Mouse (Mus musculus) cortical plate, adult 2 months (tissue): ENCODE measurements around the gene Fosl2. TPM values are rescaled to one million over a fixed set of nuclear protein-coding genes. Genes with fewer than 3 reads are reported as not detected.

Experiments used
- H3K27ac ChIP-seq: fragments of 200-500 bp; 2 replicates; pipeline ENCODE4 v1.5.1; 2012; ENCODE audit warnings: low read length, control low read depth, inconsistent platforms; ENCODE audit not compliant: insufficient read depth
- H3K4me1 ChIP-seq: fragments of 200-500 bp; 2 replicates; pipeline ENCODE4 v1.6.1; 2011; ENCODE audit warnings: low read length; ENCODE audit not compliant: control insufficient read depth, insufficient read depth
- H3K4me3 ChIP-seq: fragments of 200-500 bp; 2 replicates; pipeline ENCODE4 v1.5.1; 2011; ENCODE audit warnings: mild to moderate bottlenecking, low read length, control low read depth; ENCODE audit not compliant: insufficient read depth
- CTCF ChIP-seq: fragments of 200-500 bp; IDR thresholded peaks from 2 replicates; pipeline ENCODE4 v1.5.1; 2011; ENCODE audit warnings: mild to moderate bottlenecking, control low read depth, low read length; ENCODE audit not compliant: insufficient read depth; ENCODE audit errors: extremely low read depth
- POLR2A ChIP-seq: fragments of 200-500 bp; IDR thresholded peaks from 2 replicates; pipeline ENCODE4 v1.6.1; 2011; ENCODE audit warnings: mild to moderate bottlenecking, low read length, control low read depth; ENCODE audit not compliant: insufficient read depth; ENCODE audit errors: extremely low read depth
- polyA plus RNA-seq: library from polyadenylated mRNA; depleted of rRNA; stranded (reverse); fragments of >200 nt; gene quantifications from 2 replicates; pipeline ENCODE4 v1.2.3, GENCODE M21; 2012; rRNA removed

Fosl2 gene
- polyA plus RNA-seq, 1 experiment = 13.1 TPM

- TF ChIP-seq POLR2A = no peak
- TF ChIP-seq CTCF = no peak
- Histone ChIP-seq H3K4me3 (no peak overlapping the region), H3K4me1 (no peaks in the 10 kb centered on the region), H3K27ac (no peak overlapping the region)
Measured at GRCm38 (mm10) chr5:32195857-32196609, 60.4 kb downstream of the Fosl2 start.

GRCm38 (mm10) chr5:32197698-32198097, 62.1 kb downstream of the Fosl2 start:
- Histone ChIP-seq H3K4me1 (no peaks in the 10 kb centered on the region), H3K27ac (no peak overlapping the region), H3K4me3 (no peak overlapping the region)
- TF ChIP-seq CTCF = peak; percentile 86
- no peak for TF ChIP-seq POLR2A

DNA sequence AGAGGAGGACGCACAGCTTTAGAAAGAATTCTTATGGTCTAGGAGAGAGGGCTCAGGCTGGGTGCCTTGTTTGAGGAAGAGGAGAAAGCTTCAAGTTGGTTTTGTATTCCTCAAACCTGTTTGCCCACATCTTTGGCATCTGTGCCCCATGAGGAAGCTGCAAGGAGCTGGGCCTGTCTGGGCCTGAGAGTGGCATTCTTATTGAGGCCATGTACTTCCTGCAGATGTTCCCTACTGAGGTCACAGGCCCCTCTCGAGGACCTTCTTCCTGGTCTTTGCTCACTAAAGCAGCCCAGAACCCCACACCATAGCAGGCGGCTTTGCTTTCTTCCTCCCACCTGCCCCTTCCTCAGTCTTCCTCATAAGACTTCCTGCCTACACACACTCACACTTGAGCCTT, 63.5 kb downstream of the Fosl2 start:
- no peak for TF ChIP-seq POLR2A
- TF ChIP-seq CTCF = no peak
- Histone ChIP-seq H3K4me1 (no peaks in the 10 kb centered on the region), H3K27ac (no peak overlapping the region), H3K4me3 (no peak overlapping the region)

DNA sequence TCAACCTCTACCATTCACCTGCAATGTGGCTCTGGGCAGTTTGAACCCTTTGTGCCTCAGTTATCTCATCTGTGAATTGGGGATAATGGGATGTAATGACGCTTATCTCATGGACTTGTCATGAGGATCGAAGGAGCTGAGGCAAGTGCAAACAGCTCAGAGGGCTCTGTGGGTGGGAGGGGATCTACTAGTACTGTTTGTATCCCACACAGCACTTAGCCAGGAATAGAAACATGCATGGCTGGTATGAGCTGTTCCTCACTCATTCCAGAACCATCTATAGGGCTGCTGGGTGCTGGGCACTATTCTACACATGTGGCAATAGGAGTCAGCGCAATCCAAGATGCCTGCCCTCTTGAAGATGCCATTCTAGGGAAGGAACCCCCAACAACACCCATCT, 64.0 kb downstream of the Fosl2 start:
- Histone ChIP-seq H3K27ac (no peak overlapping the region), H3K4me1 (no peaks in the 10 kb centered on the region), H3K4me3 (no peak overlapping the region)
- TF ChIP-seq POLR2A (no peak), CTCF (no peak)

GRCm38 (mm10) chr5:32204653-32205052, 69.1 kb downstream of the Fosl2 start:
- Histone ChIP-seq H3K27ac (no peak overlapping the region), H3K4me1 (no peaks in the 10 kb centered on the region), H3K4me3 (no peak overlapping the region)
- TF ChIP-seq POLR2A = no peak
- TF ChIP-seq CTCF = peak; percentile 46

- no peak for TF ChIP-seq CTCF
- no peak for TF ChIP-seq POLR2A
- no peak overlapping the region for H3K27ac ChIP-seq
- no peaks in the 10 kb centered on the region for H3K4me1 ChIP-seq
- no peak overlapping the region for H3K4me3 ChIP-seq
Measured at GRCm38 (mm10) chr5:32206726-32207125, 71.1 kb downstream of the Fosl2 start.

Other genes with a start within 250 kb of the Fosl2 start
- 3.6 and 5.0 TPM in 2 replicates for gene Plb1, start 96.9 kb downstream of the Fosl2 start, polyA plus RNA-seq